Mouse (Mus musculus) left cerebral cortex, adult 11 months (tissue): ENCODE measurements around the gene Tex264.
"Not testable (repeated sequence)": the region's sequence is repeated elsewhere in the genome, so short reads cannot be mapped to it uniquely, and the experiment has no call there.

Experiments
- DNase-seq: peaks from one replicate; pipeline ENCODE4 v3.0.0; 2022; ENCODE audit warnings: low spot score

Tex264 gene

DNA sequence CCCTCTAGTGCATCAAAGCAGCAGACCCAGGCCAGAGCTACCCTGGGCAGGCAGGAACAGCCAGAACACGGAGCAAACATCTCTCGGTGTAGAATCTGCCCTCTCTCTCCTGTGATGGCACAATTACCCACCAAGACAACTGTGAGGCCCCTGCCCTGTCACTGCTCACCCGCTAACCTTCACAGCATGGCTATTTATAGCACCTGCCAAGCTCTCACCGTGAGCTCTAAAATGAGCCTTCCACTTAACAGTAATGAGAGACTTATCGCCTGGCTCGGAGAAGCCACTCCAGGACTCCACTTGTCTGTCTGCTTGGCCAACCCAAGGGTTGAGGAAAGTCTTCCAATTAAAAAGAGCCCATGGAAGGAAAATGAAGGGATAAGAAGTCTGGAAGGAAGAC, 22.5 kb downstream of the Tex264 start:
- no peak for DNase-seq

- DNase-seq: no peak
Measured at GRCm38 (mm10) chr9:106659935-106660334, 25.8 kb downstream of the Tex264 start.

- no peak for DNase-seq
Measured at GRCm38 (mm10) chr9:106659441-106659840, 26.3 kb downstream of the Tex264 start.

DNA sequence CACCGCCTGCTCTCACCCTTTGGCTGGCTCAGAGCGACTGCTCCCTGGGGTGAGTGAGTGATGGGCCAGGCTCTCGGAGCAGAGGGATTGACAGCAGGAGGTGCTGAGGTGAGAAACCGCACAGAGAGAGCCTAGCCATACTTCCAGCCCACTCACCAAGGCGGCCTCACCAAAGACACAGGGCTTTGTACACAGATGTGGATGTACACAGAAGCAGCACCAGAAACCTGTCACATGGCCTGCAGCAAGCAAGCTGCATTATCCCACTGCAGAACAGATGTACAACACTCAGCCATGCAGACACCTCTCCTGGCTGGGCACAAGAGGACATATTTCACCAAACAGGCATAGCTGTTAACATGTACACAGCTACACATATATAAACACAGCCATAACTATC, 28.1 kb downstream of the Tex264 start:
- DNase-seq: no peak

DNA sequence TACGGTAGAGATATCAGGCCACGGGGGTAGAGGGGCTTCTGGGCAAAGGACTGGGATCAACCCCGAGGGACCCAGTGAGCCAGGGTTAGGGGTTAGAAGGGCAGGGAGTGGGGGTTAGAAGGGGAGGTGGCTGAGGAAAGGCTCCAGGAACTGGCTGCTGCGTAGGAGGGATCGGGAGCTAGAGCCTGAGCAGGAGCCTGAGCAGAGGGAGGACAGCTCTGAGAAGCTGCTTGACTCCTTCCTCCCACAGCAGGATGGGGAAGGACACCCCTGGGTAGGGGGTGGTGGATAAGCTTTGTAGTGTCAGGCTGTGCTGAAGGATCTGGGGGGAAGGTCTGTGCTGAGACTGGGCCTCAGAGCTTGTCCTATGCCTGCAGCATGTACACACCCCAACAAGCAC, 28.9 kb downstream of the Tex264 start:
- no peak for DNase-seq

DNA sequence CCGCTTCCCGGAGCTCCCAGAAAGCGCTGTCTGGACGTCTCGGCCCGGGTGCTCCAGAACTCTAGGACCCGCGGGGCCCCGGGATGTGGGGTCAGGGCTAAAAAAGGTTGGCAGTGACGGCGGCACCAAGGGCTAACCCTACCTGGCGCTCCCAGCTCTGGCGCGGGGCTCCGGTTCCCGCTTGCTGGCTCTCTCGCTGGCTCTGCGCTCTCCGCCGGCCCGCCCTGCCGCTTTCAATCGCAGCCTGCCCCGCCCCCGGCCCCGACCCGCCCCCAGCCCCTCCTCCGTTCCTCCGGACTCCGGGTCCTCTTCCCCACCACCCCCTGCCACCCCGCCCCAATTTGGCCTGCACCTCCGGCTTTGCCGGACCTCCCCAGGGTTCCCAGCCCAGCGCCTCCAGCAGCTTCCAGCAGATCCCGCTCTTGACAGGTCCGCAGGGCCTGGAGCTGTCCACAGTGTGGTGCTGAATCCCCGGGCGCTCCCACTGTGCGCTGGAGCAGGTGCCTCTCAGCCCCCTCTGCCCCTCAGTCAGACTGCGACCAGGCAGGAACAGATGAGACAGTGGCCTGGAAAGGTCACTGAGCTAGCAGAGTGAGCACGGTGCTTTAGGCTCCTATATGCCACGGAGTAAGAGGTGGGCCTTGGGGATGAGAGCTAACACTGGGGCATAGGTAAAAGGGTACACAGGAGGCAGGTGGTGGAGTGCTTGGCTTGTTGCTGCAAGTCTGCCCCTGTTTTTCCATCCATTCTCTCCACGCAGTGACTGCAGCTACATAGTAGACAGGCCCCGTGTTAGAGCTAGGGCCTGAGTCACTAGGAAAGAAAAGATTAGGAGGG, 29.6 kb downstream of the Tex264 start, which contains the start of gene Grm2:
Grm2 (minus strand) TSS at position 199 of the 837 bp plus-strand sequence.
- no peak for DNase-seq

DNA sequence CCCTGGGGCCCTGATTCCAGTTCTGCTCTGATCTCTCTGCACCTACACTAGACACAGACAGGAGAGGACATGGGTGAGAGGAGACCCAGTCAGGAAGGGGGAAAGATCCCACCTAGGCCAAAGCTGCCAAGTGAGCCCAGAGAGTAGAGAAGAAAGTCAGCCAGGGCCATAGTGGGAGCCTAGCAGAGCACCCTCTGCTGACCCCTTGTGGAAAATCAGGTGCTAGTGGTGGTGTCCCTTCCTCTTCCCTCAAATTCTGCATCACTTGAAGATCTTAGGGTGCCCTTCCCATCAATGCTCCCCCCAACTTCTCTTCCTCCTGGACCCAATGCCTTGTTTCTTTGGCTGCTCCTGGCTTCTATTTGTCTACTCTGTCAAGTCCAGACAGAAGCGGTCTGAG, 33.0 kb downstream of the Tex264 start:
- DNase-seq: no peak

DNA sequence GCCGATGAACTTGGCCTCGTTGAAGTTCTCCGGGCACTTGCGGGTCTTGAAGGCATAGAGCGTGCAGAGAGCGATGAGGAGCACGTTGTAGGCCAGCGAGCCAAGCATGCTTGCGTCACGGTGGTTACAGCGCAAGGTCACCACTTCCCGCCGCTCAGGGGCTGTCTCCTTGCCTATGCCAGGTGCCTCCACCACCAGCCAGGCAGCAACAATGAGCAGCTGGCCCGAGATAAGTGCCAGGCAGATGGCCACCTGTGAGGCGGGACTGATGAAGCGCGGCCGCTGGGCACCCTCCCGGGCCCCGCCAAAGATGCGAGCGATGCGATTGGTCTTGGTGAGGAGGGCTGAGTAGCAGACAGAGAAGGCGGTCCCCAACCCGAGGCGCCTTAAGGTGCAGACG, 38.5 kb downstream of the Tex264 start:
- no peak for DNase-seq

DNA sequence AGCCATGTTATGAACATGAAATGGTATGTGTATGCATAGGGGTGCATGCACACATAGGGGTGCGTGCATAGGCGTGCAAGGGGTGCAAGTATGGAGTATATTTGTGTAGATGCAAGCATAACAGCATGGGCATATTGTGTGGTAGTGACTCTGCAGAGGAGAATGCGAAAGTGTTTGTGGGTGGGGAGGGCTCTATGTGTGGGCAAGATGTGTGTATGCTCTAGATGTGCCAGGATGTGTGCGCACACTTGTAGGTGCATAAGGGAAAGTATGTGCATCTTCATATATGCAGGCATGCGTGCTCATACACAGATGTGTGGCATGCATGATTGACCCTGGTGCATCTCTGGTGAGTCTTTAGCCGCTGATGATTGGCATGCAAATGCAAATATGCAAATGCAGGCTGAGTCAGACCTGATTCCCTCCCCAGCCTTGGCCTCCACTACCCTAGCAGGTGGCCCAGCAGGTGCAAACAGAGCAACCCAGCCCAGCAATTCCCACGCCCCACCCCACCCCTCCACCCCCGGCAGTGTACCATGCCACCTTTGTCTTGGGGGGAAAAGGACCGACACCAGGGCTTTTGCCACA, 39.9 kb downstream of the Tex264 start:
- no peak for DNase-seq

GRCm38 (mm10) chr9:106643787-106644186, 41.9 kb downstream of the Tex264 start:
- no peak for DNase-seq

- peak; percentile 59 for DNase-seq
Measured at GRCm38 (mm10) chr9:106643128-106643527, 42.6 kb downstream of the Tex264 start.

DNA sequence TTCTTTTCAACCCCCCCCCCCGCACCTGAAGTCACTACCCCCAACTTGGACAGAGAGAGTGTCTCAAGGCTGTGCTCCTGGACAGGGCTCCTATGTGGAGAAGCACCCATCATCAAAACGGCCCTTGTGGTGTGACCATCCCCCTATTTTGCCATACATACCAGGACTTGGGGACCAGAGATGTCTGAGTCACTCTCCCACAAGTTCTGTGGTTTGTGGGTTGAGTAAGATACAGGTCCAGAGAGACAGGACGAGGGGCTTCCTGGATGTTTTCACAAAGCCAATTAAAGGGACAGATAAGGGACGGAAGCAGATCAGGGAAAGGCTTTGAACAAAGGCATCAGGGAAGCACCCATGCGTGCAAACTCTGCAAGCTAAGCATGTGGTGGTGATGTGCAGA, 44.4 kb downstream of the Tex264 start:
- no peak for DNase-seq

DNA sequence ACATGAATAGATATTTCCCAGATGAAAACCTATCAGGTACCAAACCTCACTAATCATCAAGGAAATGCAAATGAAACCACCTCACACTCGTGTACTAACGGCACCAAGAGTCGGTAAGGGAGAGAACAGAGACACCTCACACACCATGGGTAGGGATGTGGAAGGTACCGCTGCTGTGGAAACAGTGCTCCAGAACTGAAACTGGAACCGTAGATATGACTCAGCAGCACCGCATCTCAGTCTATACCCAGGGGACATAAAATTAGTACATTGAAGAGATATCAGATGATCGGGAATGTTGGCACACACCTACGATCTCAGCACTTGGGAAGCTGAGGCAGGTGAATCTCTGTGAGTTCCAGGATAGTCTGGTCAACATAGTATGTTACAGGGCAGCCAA, 47.6 kb downstream of the Tex264 start:
- no peak for DNase-seq

- DNase-seq: no peak
Measured at GRCm38 (mm10) chr9:106632185-106632584, 53.5 kb downstream of the Tex264 start.

DNA sequence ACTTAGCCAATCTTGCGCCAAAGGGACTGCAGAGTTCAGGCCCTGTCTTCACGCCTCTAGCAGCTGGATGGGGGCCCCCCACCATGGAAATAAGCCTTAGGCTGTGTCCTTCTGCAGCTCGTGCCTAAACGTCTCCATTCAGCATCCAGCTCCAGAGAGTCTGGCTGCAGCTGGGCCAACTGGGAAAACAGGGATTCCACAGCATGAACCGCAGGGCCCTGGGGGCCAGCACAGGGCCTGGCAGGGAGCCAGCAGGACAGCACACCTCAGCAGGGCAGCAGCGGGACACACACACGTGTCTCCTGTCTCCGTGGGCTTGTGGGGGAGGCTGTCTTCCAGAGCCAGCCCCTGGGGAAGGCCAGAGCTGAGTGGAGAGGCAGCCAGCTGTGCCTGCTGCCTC, 57.9 kb downstream of the Tex264 start:
- DNase-seq: not testable (repeated sequence)

DNA sequence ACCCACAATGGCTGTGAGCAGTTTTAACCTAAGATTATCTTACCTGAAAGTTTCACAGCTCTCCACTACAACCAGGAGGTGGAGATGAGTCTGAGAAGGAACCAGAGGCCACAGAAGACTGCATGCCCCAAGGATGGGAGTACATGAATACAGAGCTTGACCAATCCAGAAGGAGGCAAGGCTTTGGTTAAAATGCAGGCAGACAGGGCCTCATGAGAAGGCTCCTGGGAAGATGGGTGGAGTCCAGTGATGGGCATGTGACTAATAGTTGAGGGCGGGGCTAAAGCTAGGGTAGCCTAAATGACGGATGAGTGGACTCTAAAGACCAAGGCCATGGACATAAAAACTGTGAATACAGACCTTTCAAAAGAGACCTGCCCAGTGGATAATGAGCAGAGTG, 59.4 kb downstream of the Tex264 start, which contains the start of gene Iqcf6:
Iqcf6 (plus strand) TSS at position 301 of the 400 bp plus-strand sequence.
- no peak for DNase-seq

DNA sequence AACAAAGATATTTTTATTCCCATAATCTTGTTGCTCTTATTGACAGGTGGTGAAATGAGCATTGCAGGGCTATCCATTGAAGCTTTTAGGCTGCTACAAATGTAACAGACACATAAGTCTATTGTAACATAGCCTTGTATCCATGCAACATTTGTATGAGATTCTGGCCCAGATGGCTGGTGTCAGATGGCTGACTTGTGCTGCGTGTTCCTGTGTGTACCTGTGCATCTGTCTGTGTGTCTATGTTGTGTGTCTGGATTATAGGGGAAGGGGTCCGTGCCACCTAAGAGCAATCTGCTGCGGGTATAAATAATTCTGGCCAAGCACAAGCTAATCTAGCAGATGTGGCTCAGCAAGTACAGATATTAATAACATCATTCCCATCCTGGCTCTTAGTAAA, 68.2 kb downstream of the Tex264 start:
- no peak for DNase-seq

DNA sequence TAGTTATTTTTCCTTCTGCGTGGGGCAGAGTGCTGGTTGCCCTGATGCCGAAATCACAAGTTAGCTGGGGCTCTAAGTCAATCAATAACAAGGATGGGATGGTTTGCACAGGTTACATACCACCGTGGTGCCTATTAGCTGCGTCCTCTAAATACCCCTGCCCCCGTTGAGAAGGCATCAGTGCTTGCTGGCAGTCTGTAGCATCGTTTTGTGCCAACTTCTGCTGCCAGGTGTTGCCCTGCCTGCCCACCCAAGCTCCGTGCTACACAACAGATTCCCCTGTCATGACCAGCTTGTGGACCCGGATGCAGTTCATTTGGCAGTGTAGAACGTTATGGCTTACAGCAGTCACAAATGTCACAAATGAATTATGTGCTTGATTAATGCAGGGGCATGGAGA, 69.4 kb downstream of the Tex264 start:
- no peak for DNase-seq

- DNase-seq: no peak
Measured at GRCm38 (mm10) chr9:106614616-106615015, 71.1 kb downstream of the Tex264 start.

- DNase-seq: no peak
Measured at GRCm38 (mm10) chr9:106613951-106614350, 71.8 kb downstream of the Tex264 start.

DNA sequence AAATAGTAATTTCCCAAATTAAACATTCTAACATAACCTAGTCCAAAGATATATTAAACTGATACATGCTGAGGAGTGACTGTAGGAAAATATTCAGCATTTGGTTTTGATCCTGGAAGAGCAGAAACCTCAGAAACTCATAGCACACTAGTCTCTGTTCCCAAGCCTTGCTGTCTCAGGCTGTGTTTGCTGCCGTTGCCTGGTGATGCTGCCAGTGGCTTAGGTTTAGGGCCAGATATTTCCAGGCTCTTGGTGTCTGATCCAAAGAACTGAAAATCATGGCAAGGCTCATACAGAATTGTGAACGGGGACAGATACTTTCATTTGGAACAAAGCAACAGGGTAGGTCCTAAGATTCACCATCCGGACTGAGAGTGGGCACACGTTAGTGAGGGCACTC, 75.0 kb downstream of the Tex264 start:
- no peak for DNase-seq
